Mouse (Mus musculus): ENCODE results near the gene Ugt1a10. TPM values are rescaled to one million over a fixed set of nuclear protein-coding genes. Genes with fewer than 3 reads are reported as not detected.

Ugt1a10 gene
- polyA plus RNA-seq, 1 experiment from 2014 or later = 0.22 TPM

GRCm38 (mm10) chr1:88229986-88230385 lies 174.8 kb downstream of the Ugt1a10 start:
- 77% methylated on average over 5 of the region's 5 CpGs for WGBS

DNA sequence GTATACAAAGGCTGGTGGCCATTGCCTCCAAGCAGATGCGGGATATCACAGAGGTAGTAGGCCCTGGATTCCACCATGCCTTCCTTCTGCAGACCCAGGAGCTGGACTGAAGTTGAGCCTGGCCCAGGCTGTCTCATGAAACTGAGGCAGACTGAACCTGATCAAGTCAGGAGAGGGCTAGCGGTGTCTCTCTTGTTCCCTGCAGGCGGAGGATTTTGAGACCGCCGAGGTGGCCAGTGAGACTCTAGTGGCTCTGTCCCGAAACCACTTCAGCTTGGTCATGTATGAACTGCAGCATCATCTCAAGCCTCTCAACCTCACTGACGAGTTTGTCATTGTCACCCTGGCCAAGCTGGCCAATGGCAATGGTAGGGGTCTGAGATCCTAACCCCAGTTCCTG lies 175.2 kb downstream of the Ugt1a10 start:
- peaks cover 43% of the 10 kb centered on the region; the same call in 1 of the 2 replicates for H3K9me3 ChIP-seq
- no peak overlapping the region for H3K4me3 ChIP-seq
- ATAC-seq (ENCODE audit: borderline replicate concordance, extremely low read depth, low FRiP score, low TSS enrichment) = no peak
- H3K27me3 ChIP-seq = no peaks in the 10 kb centered on the region
- no peak overlapping the region for H3K27ac ChIP-seq
- H3K4me1 ChIP-seq = no peaks in the 10 kb centered on the region
- 68% methylated on average over 7 of the region's 7 CpGs for WGBS
- H3K4me2 ChIP-seq = no peak overlapping the region
- H3K36me3 ChIP-seq = no peaks in the 10 kb centered on the region
- no peak overlapping the region for H3K9ac ChIP-seq

More at GRCm38 (mm10) chr1:88229986-88230385, 174.8 kb downstream of the Ugt1a10 start:
- H3K4me3 ChIP-seq = no peak overlapping the region
- no peaks in the 10 kb centered on the region for H3K4me1 ChIP-seq
- H3K27me3 ChIP-seq = no peaks in the 10 kb centered on the region
- H3K9ac ChIP-seq = no peak overlapping the region
- no peak overlapping the region for H3K4me2 ChIP-seq
- no peaks in the 10 kb centered on the region for H3K36me3 ChIP-seq
- H3K9me3 ChIP-seq = peaks cover 41% of the 10 kb centered on the region; the same call in 1 of the 2 replicates
- H3K27ac ChIP-seq = no peak overlapping the region
- no peak for ATAC-seq (ENCODE audit: borderline replicate concordance, extremely low read depth, low FRiP score, low TSS enrichment)

- H3K4me3 ChIP-seq = no peak overlapping the region
- H3K9ac ChIP-seq = no peak overlapping the region
- peaks cover 42% of the 10 kb centered on the region; the same call in 1 of the 2 replicates for H3K9me3 ChIP-seq
- H3K4me1 ChIP-seq = no peaks in the 10 kb centered on the region
- no peaks in the 10 kb centered on the region for H3K36me3 ChIP-seq
- no peaks in the 10 kb centered on the region for H3K27me3 ChIP-seq
- no peak overlapping the region for H3K4me2 ChIP-seq
- WGBS = 70% methylated on average over 6 of the region's 6 CpGs
- H3K27ac ChIP-seq = no peak overlapping the region
- ATAC-seq (ENCODE audit: borderline replicate concordance, extremely low read depth, low FRiP score, low TSS enrichment) = no peak
Observed at GRCm38 (mm10) chr1:88230981-88231802, 176.0 kb downstream of the Ugt1a10 start.

DNA sequence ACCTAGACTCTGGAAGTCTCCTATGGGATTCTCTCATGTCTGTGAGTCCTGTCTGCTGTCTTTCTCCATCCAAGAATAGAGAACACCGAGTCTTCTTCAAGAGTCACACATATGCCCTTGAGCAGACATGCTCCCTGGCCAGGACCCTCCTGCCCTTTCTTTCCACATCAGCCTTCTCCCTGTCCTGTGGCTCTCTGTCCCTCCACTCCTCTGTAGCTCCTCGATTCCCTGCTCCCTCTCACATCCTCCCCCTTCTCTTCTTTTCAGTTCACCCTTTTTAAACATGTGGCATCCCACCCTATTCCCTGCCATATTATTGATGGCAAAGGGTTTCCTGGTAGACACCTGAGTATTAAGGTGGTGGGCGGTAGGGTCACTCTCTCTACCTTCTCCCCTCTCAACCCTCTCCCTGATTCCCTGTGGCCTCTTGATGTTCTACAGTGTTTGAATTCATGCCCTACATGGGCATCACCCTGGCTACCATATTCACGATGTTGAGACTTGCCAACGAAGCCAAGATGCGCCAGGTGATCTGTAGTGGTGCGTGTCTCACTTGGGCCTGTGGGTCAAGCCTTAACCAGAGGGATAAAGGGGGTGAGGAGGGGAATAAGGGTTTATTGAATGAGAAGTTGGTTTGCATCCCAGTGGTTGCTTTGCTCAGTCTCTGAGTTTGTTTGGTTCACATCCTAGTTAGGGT lies 176.8 kb downstream of the Ugt1a10 start:
- Histone ChIP-seq H3K27me3 (no peaks in the 10 kb centered on the region), H3K9me3 (peaks cover 34% of the 10 kb centered on the region; the same call in 1 of the 2 replicates), H3K4me3 (no peak overlapping the region), H3K4me2 (no peak overlapping the region), H3K9ac (no peak overlapping the region), H3K27ac (no peak overlapping the region), H3K4me1 (no peaks in the 10 kb centered on the region), H3K36me3 (no peaks in the 10 kb centered on the region)
- no peak for ATAC-seq (ENCODE audit: borderline replicate concordance, extremely low read depth, low FRiP score, low TSS enrichment)
- 64% methylated on average over 7 of the region's 7 CpGs for WGBS

- no peak overlapping the region for H3K4me2 ChIP-seq
- no peak for ATAC-seq (ENCODE audit: borderline replicate concordance, extremely low read depth, low FRiP score, low TSS enrichment)
- 50% methylated on average over 3 of the region's 3 CpGs for WGBS
- no peak overlapping the region for H3K27ac ChIP-seq
- peaks cover 27% of the 10 kb centered on the region; the same call in 1 of the 2 replicates for H3K9me3 ChIP-seq
- no peak overlapping the region for H3K9ac ChIP-seq
- no peaks in the 10 kb centered on the region for H3K27me3 ChIP-seq
- no peaks in the 10 kb centered on the region for H3K4me1 ChIP-seq
- H3K36me3 ChIP-seq = no peaks in the 10 kb centered on the region
- H3K4me3 ChIP-seq = no peak overlapping the region
Observed at GRCm38 (mm10) chr1:88232664-88233380, 177.6 kb downstream of the Ugt1a10 start.

DNA sequence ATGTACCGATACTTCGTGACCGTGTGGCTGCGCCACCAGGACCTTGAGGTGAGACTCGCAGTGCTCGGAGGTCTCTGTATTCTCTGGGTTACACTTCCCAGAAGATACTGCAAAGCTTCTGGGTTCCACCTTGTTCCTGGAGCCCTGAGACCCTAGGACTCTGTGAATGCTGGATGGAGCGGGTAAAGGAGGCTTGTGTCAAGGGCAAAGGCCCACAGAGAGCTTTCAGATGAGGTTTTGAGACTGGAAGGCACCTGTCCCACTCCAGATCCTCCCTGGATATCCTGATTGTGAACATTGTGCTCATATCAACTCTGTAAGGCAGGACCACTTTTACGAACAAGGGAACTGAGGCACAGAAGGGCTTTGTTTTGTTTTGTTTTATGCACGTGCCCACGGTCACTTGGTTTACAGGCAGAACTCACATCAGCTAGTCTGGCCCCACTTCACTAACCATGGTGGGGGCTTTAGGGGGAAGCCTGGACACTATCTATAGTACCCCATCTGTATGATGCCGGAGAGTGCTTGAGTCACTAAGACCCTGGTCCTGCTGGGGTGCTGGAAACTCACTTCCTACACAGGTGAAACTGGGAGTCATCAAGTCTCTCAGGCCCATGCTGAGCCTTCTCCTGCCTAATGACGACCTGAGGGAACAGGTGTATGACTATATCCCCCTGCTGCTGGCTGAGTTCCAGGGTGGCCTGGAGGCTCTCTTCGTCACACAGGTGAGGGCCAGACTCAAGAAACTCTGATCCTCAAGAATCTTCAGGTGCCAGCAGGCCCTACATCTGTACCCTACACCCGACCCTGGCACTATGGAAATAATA lies 178.4 kb downstream of the Ugt1a10 start:
- Histone ChIP-seq H3K36me3 (no peaks in the 10 kb centered on the region), H3K4me2 (no peak overlapping the region), H3K4me3 (no peak overlapping the region), H3K27ac (no peak overlapping the region), H3K9me3 (peaks cover 30% of the 10 kb centered on the region; the same call in 1 of the 2 replicates), H3K4me1 (no peaks in the 10 kb centered on the region), H3K27me3 (no peaks in the 10 kb centered on the region), H3K9ac (no peak overlapping the region)
- no peak for ATAC-seq (ENCODE audit: borderline replicate concordance, extremely low read depth, low FRiP score, low TSS enrichment)
- 64% methylated on average over 14 of the region's 14 CpGs for WGBS

DNA sequence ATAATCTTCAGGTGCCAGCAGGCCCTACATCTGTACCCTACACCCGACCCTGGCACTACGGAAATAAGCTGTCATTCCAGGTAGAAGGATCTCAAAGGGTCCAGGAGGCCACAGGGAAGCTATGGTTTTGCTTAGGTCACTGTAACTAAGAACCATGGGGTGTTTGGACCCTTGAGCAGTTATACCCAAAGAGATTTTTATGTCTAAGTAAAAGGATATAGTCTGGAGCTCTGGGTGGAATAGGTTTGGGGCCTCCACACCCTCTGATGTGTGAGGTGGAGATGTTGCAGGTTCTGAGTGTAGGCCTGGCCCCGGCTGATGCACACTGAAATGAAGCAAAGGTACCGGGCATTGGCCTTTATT lies 179.0 kb downstream of the Ugt1a10 start:
- Histone ChIP-seq H3K4me1 (no peaks in the 10 kb centered on the region), H3K4me2 (no peak overlapping the region), H3K9me3 (peaks cover 35% of the 10 kb centered on the region; the same call in 1 of the 2 replicates), H3K36me3 (no peaks in the 10 kb centered on the region), H3K9ac (no peak overlapping the region), H3K27ac (no peak overlapping the region), H3K4me3 (no peak overlapping the region), H3K27me3 (no peaks in the 10 kb centered on the region)
- no peak for ATAC-seq (ENCODE audit: borderline replicate concordance, extremely low read depth, low FRiP score, low TSS enrichment)
- WGBS = 62% methylated on average over 4 of the region's 4 CpGs

DNA sequence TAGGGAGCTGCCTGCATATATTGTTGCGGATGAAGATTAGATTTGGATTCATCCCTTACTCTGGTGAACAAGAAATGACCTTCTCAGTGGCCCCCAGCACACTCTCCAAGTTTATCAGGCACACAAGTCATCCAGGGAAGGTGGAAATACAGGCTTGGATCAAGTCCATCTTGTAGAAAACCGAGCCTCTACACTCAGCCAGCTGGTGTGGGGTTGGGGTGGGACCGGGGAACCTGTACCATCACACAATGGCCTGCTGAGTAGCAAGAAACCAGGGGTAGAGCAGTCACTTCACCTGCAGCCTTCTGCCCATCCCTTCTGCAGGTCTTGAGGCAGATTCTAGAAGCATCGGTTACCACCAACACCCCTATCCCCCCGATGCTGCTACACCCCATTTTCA lies 179.5 kb downstream of the Ugt1a10 start:
- 42% methylated on average over 5 of the region's 5 CpGs for WGBS
- H3K9ac ChIP-seq = no peak overlapping the region
- ATAC-seq (ENCODE audit: borderline replicate concordance, extremely low read depth, low FRiP score, low TSS enrichment) = no peak

GRCm38 (mm10) chr1:88235046-88235893 lies 180.1 kb downstream of the Ugt1a10 start:
- Histone ChIP-seq H3K9me3 (peaks cover 31% of the 10 kb centered on the region; the same call in 1 of the 2 replicates), H3K4me1 (no peaks in the 10 kb centered on the region), H3K4me3 (no peak overlapping the region), H3K36me3 (no peaks in the 10 kb centered on the region), H3K27me3 (no peaks in the 10 kb centered on the region), H3K9ac (no peak overlapping the region), H3K27ac (no peak overlapping the region), H3K4me2 (no peak overlapping the region)
- WGBS = 58% methylated on average over 11 of the region's 11 CpGs
- ATAC-seq (ENCODE audit: borderline replicate concordance, extremely low read depth, low FRiP score, low TSS enrichment) = peak; percentile 4; the same call in 1 of the 2 replicates

More for the DNA sequence above, 179.5 kb downstream of the Ugt1a10 start:
- peaks cover 33% of the 10 kb centered on the region; the same call in 1 of the 2 replicates for H3K9me3 ChIP-seq
- no peak overlapping the region for H3K4me2 ChIP-seq
- no peak overlapping the region for H3K27ac ChIP-seq
- no peaks in the 10 kb centered on the region for H3K4me1 ChIP-seq
- H3K4me3 ChIP-seq = no peak overlapping the region
- H3K27me3 ChIP-seq = no peaks in the 10 kb centered on the region
- no peaks in the 10 kb centered on the region for H3K36me3 ChIP-seq

DNA sequence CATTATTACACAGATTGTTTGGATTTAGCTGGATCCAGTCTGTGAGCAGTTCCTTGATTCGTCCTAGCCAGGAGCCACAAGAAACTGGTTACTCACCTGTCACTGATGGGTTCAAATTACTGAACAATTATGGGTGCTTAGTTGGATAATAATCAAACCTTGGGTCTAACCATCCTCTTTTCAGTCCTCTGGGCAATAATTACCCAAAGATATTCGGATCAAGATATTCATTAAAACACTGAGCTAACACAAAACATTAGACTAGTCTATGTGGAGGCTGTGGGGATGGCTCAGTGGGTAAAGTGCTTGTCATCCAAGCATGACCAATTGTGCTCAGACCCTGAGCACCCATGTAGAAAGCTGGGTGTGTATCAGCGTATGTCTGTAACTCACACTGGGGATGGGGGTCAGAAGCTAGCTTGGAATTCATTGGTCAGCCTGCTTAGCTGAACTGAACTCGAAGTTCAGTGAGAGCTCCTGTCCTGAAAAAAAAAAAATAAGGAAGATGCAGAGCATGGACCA lies 180.8 kb downstream of the Ugt1a10 start:
- H3K27me3 ChIP-seq = no peaks in the 10 kb centered on the region
- no peak for ATAC-seq (ENCODE audit: borderline replicate concordance, extremely low read depth, low FRiP score, low TSS enrichment)
- no peak overlapping the region for H3K4me2 ChIP-seq
- H3K9ac ChIP-seq = no peak overlapping the region
- H3K4me3 ChIP-seq = no peak overlapping the region
- H3K36me3 ChIP-seq = no peaks in the 10 kb centered on the region
- H3K9me3 ChIP-seq = peaks cover 38% of the 10 kb centered on the region; the same call in 1 of the 2 replicates
- H3K27ac ChIP-seq = no peak overlapping the region
- H3K4me1 ChIP-seq = no peaks in the 10 kb centered on the region
- 59% methylated on average over 4 of the region's 4 CpGs for WGBS
